In genomic region chr1:30176225-30176624, GRCm38 (mm10) we compare ENCODE assay signal across 17 mouse cellular contexts.
"Had no signal": no experiment of that assay in that cellular context is flagged by ENCODE, and none has a peak within 500 bp of the region (broad histone marks: within the 10 kb centered on the region; RNA-seq: fewer than 3 reads in every experiment).

No protein-coding gene starts in this region.

- H3K36me3 ChIP-seq: liver, embryonic 13.5 days; liver, embryonic 15.5 days; lung, embryonic 15.5 days; neural tube, embryonic 12.5 days had no signal

- H3K4me1 ChIP-seq: liver, embryonic 13.5 days; liver, embryonic 15.5 days; lung, embryonic 15.5 days; megakaryocyte, embryonic 14.5 days; neural tube, embryonic 12.5 days had no signal

- H3K4me3 ChIP-seq: liver, embryonic 13.5 days; liver, embryonic 15.5 days; lung, embryonic 15.5 days; megakaryocyte, embryonic 14.5 days; neural tube, embryonic 12.5 days had no signal

- H3K9ac ChIP-seq: liver, embryonic 13.5 days; liver, embryonic 15.5 days; liver, postnatal 0 days; lung, embryonic 15.5 days; neural tube, embryonic 12.5 days had no signal

- H3K9me3 ChIP-seq: liver, embryonic 13.5 days; liver, embryonic 15.5 days; lung, embryonic 15.5 days; megakaryocyte, embryonic 14.5 days; neural tube, embryonic 12.5 days had no signal

- DNase-seq: liver; liver, embryonic 13.5 days; liver, postnatal 0 days; lung, adult 2 months; lung, postnatal 14 days; lung, postnatal 36 days; right cerebral cortex, postnatal 14 days; thymus, adult 18-20 months; thymus, postnatal 14 days; thymus, postnatal 36 days had no signal

- H3K4me2 ChIP-seq: liver, embryonic 11.5 days; liver, embryonic 13.5 days; liver, embryonic 15.5 days; lung, embryonic 15.5 days; neural tube, embryonic 12.5 days had no signal

- H3K27ac ChIP-seq: liver, embryonic 13.5 days; liver, embryonic 15.5 days; lung, embryonic 15.5 days; macrophage; neural tube, embryonic 12.5 days had no signal

- ATAC-seq: liver, postnatal 0 days; lung, postnatal 0 days had no signal

- H3K27me3 ChIP-seq: liver, embryonic 13.5 days; liver, embryonic 15.5 days; lung, embryonic 15.5 days; megakaryocyte, embryonic 14.5 days; neural tube, embryonic 12.5 days had no signal
